Mouse (Mus musculus) mouse embryonic stem cell (cell line): ENCODE results near the gene Mapk9.

Source experiments
- in situ Hi-C, 2 experiments: fragments of 300-500 bp; cut with MboI; formaldehyde crosslinking; loops; 1 replicate in 1 of 2; 3 replicates in 1 of 2; pipeline ENCODE4 v1.14.3; 2019 to 2020; ENCODE audit warnings: low sequenced_read_pairs in 2 of 2, low pct_unique_long_range_greater_than_20kb in 1 of 2, mixed read lengths in 1 of 2; ENCODE audit not compliant: unreplicated experiment in 1 of 2

The Mapk9 gene

GRCm38 (mm10) chr11:49931037-49931625 lies 84.6 kb downstream of the Mapk9 start:
- in situ Hi-C loops, result no loop called here

- in situ Hi-C loops, result no loop called here
Measured at GRCm38 (mm10) chr11:49931853-49932252, 85.3 kb downstream of the Mapk9 start.

GRCm38 (mm10) chr11:49933811-49934210 lies 87.3 kb downstream of the Mapk9 start:
- in situ Hi-C loops, result no loop called here

GRCm38 (mm10) chr11:49934322-49934721 lies 87.8 kb downstream of the Mapk9 start:
- in situ Hi-C loops, result no loop called here
